Comparison of ENCODE assay signal across 14 mouse cellular contexts in the genomic region with DNA sequence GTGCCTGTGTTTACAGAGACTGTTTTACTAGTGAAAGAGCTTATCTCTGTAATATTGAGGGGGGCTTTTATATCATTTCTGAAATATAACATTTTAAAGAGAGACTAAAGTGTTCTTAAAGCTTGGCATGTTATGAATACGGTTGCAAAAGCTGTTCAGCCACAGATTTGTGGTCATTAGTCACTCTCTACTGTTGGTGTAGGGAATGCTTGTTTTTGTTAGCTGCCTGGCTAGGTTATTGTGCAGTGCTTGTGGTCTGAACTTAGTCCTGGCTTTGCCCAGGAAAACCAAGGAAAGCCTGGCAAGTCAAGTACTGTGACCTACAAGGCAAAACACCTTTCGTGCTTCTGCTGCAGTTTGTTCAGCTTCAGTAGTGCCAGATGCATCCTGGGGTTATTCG.
"Had no signal": no experiment of that assay in that cellular context is flagged by ENCODE, and none has a peak within 500 bp of the region (broad histone marks: within the 10 kb centered on the region; RNA-seq: fewer than 3 reads in every experiment).

No protein-coding gene starts in this region.

- H3K4me1 ChIP-seq: limb, embryonic 12.5 days; limb, embryonic 15.5 days; midbrain, embryonic 10.5 days; midbrain, embryonic 13.5 days; neural tube, embryonic 13.5 days had no signal

- DNase-seq: kidney, postnatal 14 days; left cerebral cortex, postnatal 4 days; lung, embryonic 14.5 days; retina, postnatal 1 day; thymus, adult 18-20 months; thymus, postnatal 14 days had no signal

- H3K4me3 ChIP-seq: limb, embryonic 12.5 days; limb, embryonic 15.5 days; midbrain, embryonic 10.5 days; midbrain, embryonic 13.5 days; myocyte; neural tube, embryonic 13.5 days had no signal

- H3K27me3 ChIP-seq: limb, embryonic 12.5 days; limb, embryonic 15.5 days; megakaryocyte, embryonic 14.5 days; midbrain, embryonic 13.5 days; neural tube, embryonic 13.5 days had no signal

- H3K27ac ChIP-seq: limb, embryonic 12.5 days; limb, embryonic 15.5 days; liver, embryonic 14.5 days; midbrain, embryonic 10.5 days; midbrain, embryonic 13.5 days; neural tube, embryonic 13.5 days had no signal

- H3K9me3 ChIP-seq: limb, embryonic 12.5 days; limb, embryonic 15.5 days; megakaryocyte, embryonic 14.5 days; midbrain, embryonic 10.5 days; midbrain, embryonic 13.5 days; neural tube, embryonic 13.5 days had no signal
